Mouse (Mus musculus): Measurements from ENCODE around the gene Padi2. TPM values are rescaled to one million over a fixed set of nuclear protein-coding genes. Genes with fewer than 3 reads are reported as not detected.

The Padi2 gene
- polyA plus RNA-seq, 1 experiment = not detected

DNA sequence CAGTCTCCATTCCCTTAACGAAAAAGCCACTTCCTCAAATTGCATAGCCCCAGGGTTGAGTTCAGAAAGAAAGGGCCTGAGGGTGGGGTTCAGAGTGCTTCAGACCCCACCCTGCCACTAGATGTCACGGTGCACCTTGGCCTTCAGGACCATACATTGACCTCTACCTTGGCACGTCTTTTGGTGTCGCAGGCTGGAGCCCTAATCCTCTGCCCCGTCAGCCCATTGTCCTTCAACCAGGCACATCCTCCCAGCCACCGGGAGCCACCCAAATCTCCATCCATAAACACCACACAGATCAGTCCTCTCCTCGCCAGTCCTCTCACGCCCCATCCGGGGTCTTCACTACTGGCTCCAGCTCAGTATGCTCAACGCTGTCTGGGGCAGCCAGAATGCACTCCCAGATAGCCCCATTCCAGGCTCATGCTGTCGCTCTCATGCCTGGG, 695 bp upstream of the Padi2 start:
- Histone ChIP-seq H3K27ac (ENCODE audit: insufficient read depth, low read length) (no peak overlapping the region), H3K4me3 (ENCODE audit: insufficient read depth, low read length) (no peak overlapping the region)
- TF ChIP-seq CTCF (IDR thresholded peaks at IDR 0.05; ENCODE audit: borderline replicate concordance, insufficient read depth, low read length) = no peak
- TF ChIP-seq POLR2A (IDR thresholded peaks at IDR 0.05; ENCODE audit: low read depth, low read length) = no peak

GRCm38 (mm10) chr4:140906827-140907280, 710 bp downstream of the Padi2 start:
- Histone ChIP-seq H3K4me1 (ENCODE audit: control insufficient read depth, insufficient read depth, low read length) (no peaks in the 10 kb centered on the region), H3K4me3 (ENCODE audit: insufficient read depth, low read length) (no peak overlapping the region), H3K27ac (ENCODE audit: insufficient read depth, low read length) (no peak overlapping the region)
- no peak for TF ChIP-seq CTCF (IDR thresholded peaks at IDR 0.05; ENCODE audit: borderline replicate concordance, insufficient read depth, low read length)
- TF ChIP-seq POLR2A (IDR thresholded peaks at IDR 0.05; ENCODE audit: low read depth, low read length) = no peak

More for the DNA sequence above, 695 bp upstream of the Padi2 start:
- H3K4me1 ChIP-seq (ENCODE audit: control insufficient read depth, insufficient read depth, low read length) = no peaks in the 10 kb centered on the region

DNA sequence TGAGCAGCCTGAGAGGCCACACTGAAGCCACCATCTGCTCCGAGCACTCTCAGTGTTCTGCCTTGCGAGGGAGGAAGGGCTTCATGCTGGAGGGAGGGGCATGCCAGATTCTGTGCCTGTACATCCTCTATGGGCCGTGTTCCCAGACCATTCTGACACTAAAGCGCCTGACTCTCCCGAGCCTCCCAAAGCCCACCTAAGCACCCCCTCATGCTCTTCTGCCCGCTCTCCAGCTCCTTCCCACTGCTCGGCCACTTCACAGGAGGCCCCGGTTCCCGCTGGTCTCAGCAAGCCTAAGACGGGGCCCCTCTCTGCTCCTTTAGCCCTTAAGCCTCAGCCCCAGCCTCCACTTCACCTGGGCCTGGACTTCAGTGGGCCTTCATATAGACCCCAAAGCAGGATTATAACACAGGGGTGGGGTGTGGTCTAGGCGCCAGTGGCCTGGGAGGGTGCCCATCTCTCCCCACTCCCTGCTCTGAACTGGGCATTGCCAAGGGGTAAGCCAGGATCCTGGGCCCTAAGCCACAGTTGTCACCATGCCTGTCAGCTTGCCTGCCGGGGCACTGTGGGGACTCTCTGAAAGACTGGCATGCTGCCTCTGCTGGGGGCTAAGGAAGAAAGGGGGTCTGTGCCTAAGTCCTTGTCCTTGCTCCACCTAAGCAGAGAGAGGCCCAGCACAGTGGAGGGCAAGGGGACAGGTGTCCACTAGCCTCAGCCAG, 1.3 kb downstream of the Padi2 start:
- Histone ChIP-seq H3K4me1 (ENCODE audit: control insufficient read depth, insufficient read depth, low read length) (no peaks in the 10 kb centered on the region), H3K27ac (ENCODE audit: insufficient read depth, low read length) (no peak overlapping the region), H3K4me3 (ENCODE audit: insufficient read depth, low read length) (no peak overlapping the region)
- TF ChIP-seq POLR2A (IDR thresholded peaks at IDR 0.05; ENCODE audit: low read depth, low read length) (no peak), CTCF (IDR thresholded peaks at IDR 0.05; ENCODE audit: borderline replicate concordance, insufficient read depth, low read length) (no peak)

- TF ChIP-seq POLR2A (IDR thresholded peaks at IDR 0.05; ENCODE audit: low read depth, low read length) (no peak), CTCF (IDR thresholded peaks at IDR 0.05; ENCODE audit: borderline replicate concordance, insufficient read depth, low read length) (no peak)
- H3K4me3 ChIP-seq (ENCODE audit: insufficient read depth, low read length) = no peak overlapping the region
- no peak overlapping the region for H3K27ac ChIP-seq (ENCODE audit: insufficient read depth, low read length)
- no peaks in the 10 kb centered on the region for H3K4me1 ChIP-seq (ENCODE audit: control insufficient read depth, insufficient read depth, low read length)
These were observed 2.5 kb downstream of the Padi2 start for GRCm38 (mm10) chr4:140908627-140909026.

DNA sequence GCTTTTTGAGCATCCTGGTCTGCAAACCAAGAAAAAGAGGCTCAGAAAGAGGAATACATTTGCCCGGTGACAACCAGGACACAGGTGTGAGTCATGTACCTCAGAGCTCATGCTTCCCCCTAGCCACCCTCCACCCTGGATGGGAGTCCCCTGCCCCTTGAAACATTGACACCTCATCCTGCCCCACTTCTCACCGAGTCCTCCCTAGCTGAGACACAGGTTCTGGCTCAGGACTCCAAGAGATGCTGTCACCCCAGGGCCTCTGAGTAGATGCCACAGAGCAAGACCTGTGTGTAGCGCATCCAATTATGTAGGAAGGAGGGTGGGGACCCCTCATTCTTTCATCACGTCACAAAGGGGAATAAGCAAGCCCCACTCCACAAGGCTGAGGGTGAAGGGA, 3.4 kb downstream of the Padi2 start:
- no peak overlapping the region for H3K4me3 ChIP-seq (ENCODE audit: insufficient read depth, low read length)
- TF ChIP-seq CTCF (IDR thresholded peaks at IDR 0.05; ENCODE audit: borderline replicate concordance, insufficient read depth, low read length) (no peak), POLR2A (IDR thresholded peaks at IDR 0.05; ENCODE audit: low read depth, low read length) (no peak)
- no peak overlapping the region for H3K27ac ChIP-seq (ENCODE audit: insufficient read depth, low read length)
- no peaks in the 10 kb centered on the region for H3K4me1 ChIP-seq (ENCODE audit: control insufficient read depth, insufficient read depth, low read length)

DNA sequence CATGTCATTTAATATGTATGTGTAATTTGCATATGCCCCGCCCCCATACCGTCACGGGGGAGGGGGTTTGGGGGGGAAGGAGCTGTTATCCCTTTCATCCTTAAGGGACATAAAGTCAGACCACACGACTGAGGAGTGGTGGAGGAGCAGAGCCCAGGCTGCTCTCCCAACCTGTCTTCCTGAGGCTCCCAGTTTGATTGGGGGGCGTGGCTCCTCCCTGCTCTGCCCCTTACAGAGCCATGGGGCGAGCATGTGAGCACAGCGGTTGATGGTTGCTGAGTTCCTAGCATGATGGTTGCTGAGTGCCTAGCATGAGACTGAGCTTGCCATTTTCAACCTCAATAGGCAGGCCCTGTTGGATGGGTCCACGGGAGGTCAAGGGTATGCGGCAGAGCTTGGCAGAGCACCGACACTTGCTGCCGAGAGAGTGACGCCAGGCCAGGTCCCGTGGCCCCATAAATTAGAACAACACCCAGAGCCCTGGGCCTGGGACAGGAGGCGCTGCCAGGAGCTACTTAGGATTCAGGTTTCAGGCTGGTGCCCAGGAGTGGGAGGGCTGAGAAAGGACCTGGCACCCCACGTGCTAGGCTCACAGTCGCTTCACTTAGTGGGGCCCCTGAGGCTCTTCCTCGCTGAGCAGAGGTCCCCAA, 4.6 kb downstream of the Padi2 start:
- H3K27ac ChIP-seq (ENCODE audit: insufficient read depth, low read length) = no peak overlapping the region
- no peak for TF ChIP-seq CTCF (IDR thresholded peaks at IDR 0.05; ENCODE audit: borderline replicate concordance, insufficient read depth, low read length)
- no peak for TF ChIP-seq POLR2A (IDR thresholded peaks at IDR 0.05; ENCODE audit: low read depth, low read length)
- H3K4me3 ChIP-seq (ENCODE audit: insufficient read depth, low read length) = no peak overlapping the region
- no peaks in the 10 kb centered on the region for H3K4me1 ChIP-seq (ENCODE audit: control insufficient read depth, insufficient read depth, low read length)

DNA sequence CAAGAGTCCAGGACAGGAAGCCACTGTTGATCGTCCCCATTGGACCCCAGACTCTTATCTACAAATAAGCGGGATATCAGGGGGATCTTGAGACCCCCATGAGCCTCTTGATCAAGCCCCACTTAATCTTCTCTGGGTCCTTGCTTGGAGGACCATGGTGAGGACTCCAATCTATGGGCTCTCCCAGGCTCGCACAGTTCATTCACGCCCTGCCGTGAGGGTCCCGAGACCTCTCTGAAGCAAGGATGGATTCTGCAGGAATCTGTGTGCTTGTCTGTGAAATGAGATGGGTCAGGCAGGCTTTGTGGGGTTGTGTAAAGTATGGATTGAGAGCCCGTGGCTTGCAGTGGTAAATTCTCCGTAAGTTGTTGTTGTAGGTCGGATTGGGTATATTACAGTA, 5.3 kb downstream of the Padi2 start:
- Histone ChIP-seq H3K4me3 (ENCODE audit: insufficient read depth, low read length) (no peak overlapping the region), H3K4me1 (ENCODE audit: control insufficient read depth, insufficient read depth, low read length) (no peaks in the 10 kb centered on the region), H3K27ac (ENCODE audit: insufficient read depth, low read length) (no peak overlapping the region)
- TF ChIP-seq POLR2A (IDR thresholded peaks at IDR 0.05; ENCODE audit: low read depth, low read length) = no peak
- no peak for TF ChIP-seq CTCF (IDR thresholded peaks at IDR 0.05; ENCODE audit: borderline replicate concordance, insufficient read depth, low read length)

- Histone ChIP-seq H3K4me3 (ENCODE audit: insufficient read depth, low read length) (no peak overlapping the region), H3K27ac (ENCODE audit: insufficient read depth, low read length) (no peak overlapping the region), H3K4me1 (ENCODE audit: control insufficient read depth, insufficient read depth, low read length) (no peaks in the 10 kb centered on the region)
- TF ChIP-seq CTCF (IDR thresholded peaks at IDR 0.05; ENCODE audit: borderline replicate concordance, insufficient read depth, low read length) (no peak), POLR2A (IDR thresholded peaks at IDR 0.05; ENCODE audit: low read depth, low read length) (no peak)
These were observed 6.2 kb downstream of the Padi2 start for GRCm38 (mm10) chr4:140912271-140912833.

- no peak overlapping the region for H3K27ac ChIP-seq (ENCODE audit: insufficient read depth, low read length)
- H3K4me1 ChIP-seq (ENCODE audit: control insufficient read depth, insufficient read depth, low read length) = no peaks in the 10 kb centered on the region
- H3K4me3 ChIP-seq (ENCODE audit: insufficient read depth, low read length) = no peak overlapping the region
- TF ChIP-seq CTCF (IDR thresholded peaks at IDR 0.05; ENCODE audit: borderline replicate concordance, insufficient read depth, low read length) (no peak), POLR2A (IDR thresholded peaks at IDR 0.05; ENCODE audit: low read depth, low read length) (no peak)
These were observed 7.4 kb downstream of the Padi2 start for GRCm38 (mm10) chr4:140913565-140913964.

DNA sequence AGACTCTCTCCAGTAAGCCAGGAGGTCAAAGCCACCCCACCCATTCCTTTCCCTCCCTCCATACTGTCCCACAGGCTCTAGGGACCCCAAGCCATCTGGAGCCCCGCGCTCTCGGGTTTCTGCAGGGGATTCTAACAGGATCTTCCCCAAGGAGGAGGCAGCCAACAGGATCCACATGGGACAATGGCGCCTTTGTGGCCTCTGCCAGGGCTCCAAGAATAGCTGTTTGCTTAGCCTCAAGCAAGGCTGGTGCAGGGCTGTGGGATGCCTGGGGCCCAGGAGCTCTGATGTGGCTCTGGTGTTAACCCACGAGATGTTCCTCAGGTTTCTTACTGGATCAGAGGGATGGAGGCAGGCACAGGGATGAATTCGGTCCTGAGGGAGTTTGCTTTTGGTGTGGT, 8.6 kb downstream of the Padi2 start:
- H3K4me1 ChIP-seq (ENCODE audit: control insufficient read depth, insufficient read depth, low read length) = no peaks in the 10 kb centered on the region
- no peak overlapping the region for H3K27ac ChIP-seq (ENCODE audit: insufficient read depth, low read length)
- no peak overlapping the region for H3K4me3 ChIP-seq (ENCODE audit: insufficient read depth, low read length)
- TF ChIP-seq POLR2A (IDR thresholded peaks at IDR 0.05; ENCODE audit: low read depth, low read length) = no peak
- TF ChIP-seq CTCF (IDR thresholded peaks at IDR 0.05; ENCODE audit: borderline replicate concordance, insufficient read depth, low read length) = no peak
